Mouse (Mus musculus) retina, adult 2 months (tissue): ENCODE results near the gene Myo6.

ENCODE experiments used
- DNase-seq: peaks from one replicate; pipeline ENCODE4 v3.0.0-alpha.2; 2012; ENCODE audit warnings: low read depth, low spot score

Gene Myo6

DNA sequence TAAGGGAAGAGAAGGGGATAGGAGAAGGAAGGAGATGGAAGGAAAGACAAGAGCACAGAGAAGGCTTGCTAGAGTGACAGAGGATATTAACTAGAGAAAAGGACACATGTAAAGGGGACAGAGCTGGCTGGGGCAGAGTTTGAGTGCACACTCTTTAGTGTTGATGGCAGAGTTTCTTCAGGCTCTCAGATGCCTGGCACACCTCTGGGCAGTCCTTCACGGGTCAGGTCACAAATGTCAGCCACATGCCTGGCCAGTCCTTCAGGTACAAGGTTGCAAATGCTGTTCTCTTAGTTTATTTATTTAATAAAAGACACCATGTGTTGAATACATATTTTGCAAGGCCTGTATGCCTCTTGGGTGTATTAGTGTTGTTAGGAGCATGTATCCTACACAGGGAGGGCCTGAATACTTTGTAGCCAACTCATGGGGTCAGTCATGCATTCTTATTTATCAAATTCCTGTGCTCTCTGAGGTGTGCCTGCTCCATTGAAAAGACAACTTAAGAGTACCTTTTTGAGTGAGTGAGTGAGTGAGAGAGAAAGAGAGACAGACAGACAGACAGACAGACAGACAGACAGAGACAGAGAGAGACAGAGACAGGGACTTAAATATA lies 72.5 kb downstream of the Myo6 start:
- DNase-seq, result no peak

DNA sequence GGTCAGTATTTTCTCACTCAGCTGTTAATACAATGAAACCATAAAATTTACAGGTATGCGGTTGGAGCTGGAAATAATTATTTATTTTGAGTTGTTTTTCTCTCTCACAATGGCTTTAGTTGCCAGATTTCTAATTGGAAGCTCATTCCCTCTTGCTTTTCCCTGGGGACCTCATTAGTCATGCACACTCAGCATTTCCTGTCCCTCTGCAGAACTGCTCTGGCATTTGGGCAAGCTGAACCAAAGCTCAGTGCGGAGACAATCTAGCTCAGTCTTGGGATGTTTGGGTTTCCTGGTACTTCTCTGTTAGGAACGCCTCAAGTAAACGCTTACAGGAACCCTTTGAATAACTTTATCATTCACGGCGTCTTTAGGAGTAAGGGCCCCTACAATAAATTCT lies 76.9 kb downstream of the Myo6 start:
- no peak for DNase-seq

DNA sequence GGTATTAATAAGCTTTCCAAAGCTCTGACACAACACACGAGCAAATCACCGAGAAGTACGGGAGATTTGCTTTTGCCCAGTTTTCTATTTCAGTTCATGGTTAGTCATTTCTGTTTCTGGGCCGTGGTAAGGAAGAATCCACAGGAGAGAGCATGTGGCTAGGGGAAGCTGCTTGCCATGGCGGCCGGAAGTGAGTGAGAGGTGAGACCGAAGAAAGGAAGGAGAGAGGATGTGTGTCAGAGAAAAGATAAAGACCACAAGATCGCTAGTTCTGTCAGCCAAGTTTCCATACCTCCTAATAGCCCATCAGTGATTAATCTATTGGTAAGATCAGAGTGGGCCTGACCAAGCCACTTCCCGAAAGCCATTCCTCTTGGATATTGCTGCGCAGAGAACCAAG lies 87.3 kb downstream of the Myo6 start:
- DNase-seq, result no peak

DNA sequence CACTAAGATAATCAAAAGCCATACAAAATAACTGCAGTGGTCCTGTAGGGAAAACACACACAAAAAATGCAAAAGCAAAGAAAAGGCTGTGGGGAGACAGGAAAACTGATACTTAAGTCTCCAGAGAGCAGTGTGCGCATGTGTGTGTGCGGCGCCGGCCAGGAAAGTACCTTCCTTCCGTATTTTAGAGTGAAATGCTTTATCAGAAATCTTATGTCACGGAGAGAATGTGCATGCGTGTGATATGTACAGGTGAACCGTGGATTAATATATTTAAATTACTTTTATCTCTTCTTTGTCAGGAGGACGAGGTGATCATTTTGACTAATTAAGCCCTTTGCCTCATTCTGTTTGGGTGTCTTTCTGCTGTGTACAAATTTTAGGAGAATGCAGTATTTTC lies 88.4 kb downstream of the Myo6 start:
- DNase-seq, result no peak

DNA sequence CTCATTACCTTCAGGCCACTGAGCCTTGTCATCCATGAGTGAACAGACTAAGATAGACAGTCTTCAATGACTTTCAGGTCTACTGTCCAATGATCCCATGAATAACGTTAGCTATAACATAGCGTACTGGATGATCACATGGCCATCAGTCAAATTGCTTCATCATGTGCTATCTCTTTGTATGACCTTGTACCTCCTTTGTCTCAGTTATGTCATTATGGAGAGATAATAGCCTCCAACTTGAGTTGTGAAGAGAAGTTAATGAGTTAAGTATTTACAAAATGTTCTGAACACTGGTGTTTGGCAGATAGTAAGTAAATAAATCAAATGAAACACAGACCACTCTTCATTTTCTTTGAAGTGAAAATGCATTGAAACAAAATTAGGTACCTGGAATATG lies 91.7 kb downstream of the Myo6 start:
- no peak for DNase-seq

DNA sequence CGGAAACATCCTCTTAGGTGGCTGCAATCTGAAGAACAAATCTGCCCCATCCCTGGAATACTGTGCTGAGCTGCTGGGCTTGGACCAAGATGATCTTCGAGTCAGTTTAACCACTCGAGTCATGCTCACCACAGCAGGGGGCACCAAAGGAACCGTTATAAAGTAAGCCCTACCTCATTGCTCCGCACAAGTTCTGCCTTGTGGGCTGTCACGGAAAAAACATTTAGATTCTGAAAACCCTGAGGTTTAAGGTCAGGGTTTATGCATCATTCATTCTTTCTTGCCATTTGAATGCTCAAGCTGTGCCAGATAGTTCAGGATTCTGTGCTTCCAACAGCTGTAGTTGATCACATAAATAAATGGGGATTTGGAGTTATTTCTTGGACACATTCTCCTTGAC lies 93.6 kb downstream of the Myo6 start:
- no peak for DNase-seq

DNA sequence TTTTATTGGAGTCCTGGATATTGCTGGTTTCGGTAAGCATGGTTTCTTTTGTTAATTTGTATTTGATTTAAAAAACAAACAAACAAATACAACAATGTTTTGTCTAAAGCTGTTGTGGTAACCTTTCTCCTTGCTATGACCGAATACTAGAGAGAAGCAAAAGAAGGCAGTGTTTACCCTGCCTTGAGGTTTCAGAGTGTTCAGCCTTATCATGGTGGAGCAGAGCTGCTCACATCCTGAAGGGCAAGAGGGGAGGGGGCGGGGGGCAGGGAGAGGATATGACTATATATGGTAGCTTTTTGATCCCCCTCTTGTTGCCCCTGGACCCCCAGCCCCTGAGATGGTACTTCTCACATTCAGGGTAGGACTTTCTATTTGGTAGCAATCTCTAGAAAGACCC lies 96.1 kb downstream of the Myo6 start:
- no peak for DNase-seq

DNA sequence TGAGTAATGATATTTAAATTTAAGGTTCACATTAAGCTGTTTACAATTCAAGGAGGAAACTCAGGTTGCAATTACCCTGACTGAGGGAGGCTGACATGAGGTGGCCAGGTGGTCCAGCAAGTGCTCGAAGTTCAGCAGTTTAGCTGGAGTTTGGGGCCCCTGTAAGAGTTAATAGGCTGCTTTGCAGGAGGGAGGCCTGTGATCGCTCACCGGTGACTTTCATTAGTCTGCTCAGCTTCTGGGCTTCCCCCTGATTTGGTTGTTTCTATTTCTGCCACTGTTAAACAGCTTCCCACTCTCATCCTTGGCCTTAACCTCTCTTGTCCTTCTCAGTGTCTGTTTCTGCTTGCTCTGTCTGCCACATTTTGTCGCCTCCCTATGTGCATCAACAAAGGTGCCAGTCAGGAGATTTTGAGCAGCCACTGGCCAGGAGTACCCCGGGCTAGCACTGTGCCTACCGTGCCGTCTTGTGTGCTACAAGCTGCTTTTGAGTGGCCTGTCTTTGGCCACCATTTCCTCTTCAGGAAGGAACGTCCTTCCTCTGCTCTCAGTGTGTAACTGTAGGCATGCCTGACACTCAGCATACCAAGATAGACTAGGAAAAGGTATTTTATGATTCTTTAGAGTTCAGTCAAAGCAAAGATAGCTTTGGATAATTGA lies 97.7 kb downstream of the Myo6 start:
- no peak for DNase-seq

DNA sequence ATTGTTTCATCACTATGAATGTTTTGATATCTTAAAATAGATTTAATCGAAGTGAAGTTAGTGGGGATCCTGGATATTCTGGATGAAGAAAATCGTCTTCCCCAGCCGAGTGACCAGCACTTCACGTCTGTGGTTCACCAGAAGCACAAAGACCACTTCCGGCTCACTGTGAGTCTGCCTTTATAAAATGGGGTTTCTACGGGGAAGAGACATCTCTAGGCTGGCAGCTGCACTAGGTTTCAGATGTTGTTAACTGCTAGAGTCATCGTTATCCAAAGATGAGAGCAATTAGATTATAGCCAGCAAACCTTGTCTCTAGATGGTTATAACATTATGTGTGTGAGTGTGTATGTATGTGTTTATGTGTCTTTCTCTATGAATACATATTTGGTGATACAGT lies 101.3 kb downstream of the Myo6 start:
- no peak for DNase-seq

DNA sequence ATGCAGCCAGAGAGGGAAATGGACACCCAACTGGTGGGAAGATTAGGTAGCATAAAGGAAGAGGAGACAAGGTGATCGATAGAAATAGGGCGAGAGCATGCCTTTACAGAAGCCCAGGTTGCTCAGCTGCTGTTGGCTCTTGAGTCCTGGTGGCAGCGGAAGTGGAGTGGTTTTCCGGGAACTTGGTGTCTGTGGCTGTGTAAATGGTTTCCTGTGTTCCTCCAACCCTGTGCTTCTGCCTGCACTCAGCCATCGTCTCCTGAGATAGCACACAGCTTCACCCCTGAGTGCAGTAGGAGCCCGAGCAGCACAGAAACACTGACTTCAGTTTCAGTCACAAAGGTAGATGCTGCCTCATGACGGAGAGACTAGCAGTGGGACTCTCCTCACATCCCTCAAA lies 101.7 kb downstream of the Myo6 start:
- DNase-seq, result no peak

DNA sequence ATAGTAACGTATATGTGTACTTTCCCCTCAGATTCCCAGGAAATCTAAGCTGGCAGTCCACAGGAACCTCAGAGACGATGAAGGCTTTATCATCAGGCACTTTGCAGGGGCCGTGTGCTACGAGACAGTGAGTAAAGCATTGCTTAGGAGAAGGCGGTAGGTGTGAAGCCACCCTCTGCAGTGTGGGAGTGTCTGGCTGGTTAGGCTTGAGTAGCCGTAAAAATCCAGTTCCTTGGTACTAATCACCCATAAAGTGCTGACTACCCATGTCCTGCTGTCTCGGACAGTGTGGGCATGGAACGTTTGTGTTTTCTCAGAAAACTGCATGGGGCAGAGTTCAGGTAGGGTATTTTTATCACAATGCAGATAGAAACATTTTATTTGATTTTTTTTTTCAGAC lies 104.8 kb downstream of the Myo6 start:
- DNase-seq, result no peak

DNA sequence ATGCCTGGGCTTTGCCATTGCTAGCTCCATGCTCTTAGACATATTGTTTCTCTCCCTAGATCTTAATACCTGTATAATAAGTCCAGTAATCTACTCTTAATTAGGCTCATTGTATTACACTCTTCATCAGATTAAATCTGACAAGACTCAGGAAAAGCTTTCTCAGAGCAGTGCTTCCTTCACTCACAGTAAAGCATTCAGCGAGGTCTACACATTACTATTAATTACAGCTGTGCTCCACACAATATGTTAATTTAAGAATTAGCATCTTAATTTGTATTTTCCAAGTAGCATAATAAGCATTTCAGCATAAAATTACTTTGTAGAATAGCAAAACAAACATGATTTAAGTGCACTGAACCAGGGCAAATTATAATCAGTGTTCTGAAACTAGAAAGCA lies 108.1 kb downstream of the Myo6 start:
- no peak for DNase-seq

DNA sequence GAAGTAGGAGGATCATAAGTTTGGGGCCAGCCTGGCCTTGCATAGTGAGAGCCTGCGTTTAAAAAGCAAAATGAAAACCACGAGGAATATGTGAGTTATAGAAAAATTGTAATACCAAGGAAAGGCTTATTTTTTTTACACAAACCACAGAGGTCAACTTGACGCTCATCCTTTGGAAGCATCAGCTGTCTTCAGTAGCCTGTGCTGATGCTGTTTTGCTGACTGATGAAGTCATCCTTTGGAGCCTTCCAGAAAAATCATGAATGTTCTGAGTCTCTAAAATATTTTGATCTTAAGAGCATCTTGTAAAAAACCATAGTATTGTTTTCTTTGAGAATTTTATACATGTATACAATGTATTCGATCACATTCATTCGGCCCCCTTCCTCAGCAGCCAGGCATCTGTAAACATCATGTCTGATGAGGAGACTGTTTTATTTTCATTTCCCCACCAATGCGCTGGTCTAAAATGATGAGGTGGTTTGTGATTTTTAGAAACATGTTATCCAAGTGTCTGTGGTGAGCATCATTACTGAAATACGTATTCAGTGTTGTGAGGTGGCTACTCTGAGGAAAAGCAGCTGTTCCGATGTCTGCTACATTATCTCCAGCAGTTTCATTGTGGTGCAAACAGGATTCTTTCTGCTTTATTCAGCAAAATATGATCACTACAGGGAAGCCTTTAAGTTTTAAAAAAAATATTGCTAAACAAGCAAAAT lies 110.4 kb downstream of the Myo6 start:
- DNase-seq, result no peak

DNA sequence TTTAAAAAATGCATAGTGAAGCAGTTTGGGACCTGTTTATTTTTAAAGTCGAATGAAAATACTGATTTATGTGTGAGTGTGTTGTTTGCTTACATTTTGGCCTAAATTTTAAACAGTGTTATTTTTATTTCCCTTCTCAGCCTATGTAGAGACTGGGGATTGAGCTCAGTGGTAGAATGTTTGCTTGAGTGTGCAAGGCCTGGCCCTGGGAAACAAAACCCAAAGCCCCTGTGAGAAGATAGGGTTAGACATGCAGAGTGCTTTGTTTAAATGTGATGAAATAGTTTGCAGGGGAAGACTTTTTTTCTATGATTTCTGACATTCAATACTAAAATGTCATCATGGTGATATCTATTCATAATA lies 110.9 kb downstream of the Myo6 start:
- DNase-seq, result no peak

DNA sequence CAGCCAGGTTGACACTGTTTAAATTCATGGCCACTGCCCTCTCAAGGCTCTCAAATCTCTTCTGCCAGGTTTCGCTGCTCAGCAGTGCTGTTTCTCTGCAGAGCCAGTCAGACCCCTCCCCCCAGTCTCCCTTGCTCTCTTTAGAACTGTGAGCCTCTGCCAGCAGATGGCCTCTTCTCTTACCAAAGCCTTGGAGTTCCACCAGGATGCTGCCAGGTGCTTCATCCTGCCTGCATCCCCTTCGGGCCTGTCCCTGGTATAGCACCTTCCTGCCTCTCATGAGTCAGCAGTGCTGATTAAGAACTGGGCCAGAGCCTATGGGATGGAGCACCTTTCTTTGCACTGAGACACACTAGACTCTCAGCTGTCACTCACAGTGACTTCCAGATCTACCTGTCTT lies 112.3 kb downstream of the Myo6 start:
- DNase-seq, result no peak

DNA sequence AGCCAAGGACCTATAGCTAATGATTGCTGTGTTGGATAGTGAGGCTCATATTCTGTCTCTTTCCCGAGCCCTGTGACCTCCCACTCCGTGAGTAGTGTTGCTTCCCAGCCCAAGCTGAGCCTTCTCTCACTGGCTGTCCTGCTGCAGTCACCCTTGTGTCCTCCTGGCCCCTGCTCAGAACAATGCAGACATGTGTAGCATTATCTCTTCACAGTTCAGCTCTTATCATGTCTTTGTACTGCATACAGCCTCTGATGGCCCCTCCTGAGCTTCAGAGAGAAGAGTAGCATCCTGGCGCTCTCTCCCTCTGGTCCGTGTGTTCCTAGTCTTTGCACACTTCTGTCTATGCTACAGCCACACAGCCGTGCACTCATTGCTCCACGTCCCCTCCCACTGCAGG lies 112.9 kb downstream of the Myo6 start:
- no peak for DNase-seq

DNA sequence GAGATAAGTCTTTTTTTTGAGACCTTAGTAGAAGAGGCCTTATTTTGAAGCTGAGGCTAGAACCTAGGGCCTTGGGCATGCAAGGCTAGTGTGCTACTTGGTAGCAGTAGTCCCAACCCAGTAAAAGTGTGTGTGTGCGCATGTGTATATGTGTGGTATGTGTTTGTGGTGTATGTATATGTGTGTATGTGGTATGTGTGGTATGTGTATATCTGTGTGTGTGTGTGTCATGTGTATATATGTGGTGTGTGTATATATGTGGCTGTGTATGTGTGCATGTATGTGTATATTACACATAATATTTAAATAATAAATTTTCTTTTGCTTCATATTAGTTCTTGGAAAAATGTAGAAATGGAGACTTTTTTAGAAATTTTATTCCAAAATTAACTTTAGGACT lies 115.9 kb downstream of the Myo6 start:
- no peak for DNase-seq

DNA sequence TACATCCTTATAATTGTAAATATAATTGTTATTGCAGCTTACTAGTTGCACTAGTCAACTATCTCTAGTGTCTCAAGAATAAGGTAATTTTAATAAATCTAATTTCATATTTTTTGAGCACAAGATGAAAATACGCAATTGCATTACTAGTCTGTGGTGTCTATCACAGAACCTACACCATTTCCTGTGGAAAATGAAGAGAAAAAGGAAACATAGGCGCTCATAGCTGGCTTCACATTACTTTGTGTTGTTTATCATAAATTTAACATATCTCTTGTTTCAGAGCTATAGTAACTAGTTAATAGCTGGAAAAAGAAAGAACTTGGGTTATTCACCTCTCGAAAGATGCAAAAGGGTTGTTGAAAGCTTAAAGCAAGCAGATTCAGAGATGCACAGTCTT lies 117.6 kb downstream of the Myo6 start:
- DNase-seq, result no peak

DNA sequence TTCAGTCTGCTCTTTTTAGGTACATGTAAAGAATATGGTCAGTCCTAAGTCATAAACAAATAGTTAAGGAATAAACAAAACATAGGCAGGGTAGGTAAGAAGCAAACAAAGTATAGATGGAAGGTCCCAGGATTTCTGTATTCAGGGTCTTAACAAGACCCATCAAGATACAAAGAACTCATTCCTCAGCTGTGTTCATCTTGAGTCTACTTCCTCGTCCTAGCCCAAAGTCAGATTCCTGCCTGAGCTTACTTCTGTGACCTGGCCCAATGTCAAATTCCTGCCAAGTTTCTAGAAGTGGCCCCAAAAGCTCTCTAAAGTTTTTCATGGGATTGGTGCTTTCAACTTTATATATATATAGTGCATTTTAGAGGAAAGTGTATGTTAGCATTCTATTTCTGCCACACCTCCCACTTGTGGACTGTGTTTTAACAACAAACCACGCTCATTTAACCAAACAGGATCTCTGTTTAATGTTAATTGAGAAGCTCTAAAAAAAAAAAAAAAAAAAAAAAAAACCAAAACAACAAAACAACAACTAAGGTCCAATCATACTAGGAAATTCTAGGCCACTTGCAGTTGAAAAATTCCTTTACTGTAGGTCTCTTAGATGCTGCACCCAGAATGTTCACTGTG lies 119.8 kb downstream of the Myo6 start:
- no peak for DNase-seq

DNA sequence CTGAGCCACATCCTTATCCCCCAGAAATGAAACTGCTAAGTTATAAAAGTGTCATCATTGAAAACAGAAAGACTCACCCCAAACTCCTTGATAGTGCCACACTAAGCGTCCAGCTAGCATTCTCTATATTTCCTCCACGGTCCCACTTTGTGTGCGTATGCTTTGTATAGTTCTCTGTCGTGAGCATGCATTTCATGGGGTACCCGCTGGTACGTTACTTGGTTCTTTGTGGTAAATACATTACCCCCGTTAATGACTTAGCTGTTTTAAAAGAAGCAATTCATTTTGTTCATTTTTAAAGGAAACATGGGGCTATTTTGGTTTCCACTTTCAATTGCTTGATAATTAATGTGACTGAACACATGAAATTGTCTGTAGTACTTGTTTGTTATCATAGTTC lies 122.0 kb downstream of the Myo6 start:
- DNase-seq, result no peak

DNA sequence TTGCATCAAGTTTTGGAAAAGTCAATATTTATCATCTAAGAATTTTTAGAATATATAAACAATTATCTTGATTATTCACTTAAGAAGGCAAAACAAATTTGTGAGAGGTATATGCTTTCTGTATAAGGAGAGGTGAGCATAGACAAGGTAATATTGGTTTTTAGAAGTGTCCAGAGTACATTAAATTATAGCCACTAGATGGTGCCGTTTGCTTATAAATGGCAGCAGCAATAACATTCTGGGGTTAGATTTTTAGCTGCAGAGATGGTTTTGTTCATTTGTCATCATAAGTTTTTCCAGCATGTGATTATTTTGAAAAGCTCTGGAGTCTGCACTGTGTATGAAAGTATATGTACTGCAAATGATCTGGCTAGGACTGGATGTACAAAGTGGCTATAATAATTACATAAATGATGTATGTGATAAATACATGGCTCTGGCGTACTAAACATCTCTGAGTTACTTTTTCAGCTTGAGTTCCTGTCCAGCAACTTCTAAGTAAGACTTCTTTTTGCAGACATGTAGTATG lies 128.3 kb downstream of the Myo6 start:
- no peak for DNase-seq

DNA sequence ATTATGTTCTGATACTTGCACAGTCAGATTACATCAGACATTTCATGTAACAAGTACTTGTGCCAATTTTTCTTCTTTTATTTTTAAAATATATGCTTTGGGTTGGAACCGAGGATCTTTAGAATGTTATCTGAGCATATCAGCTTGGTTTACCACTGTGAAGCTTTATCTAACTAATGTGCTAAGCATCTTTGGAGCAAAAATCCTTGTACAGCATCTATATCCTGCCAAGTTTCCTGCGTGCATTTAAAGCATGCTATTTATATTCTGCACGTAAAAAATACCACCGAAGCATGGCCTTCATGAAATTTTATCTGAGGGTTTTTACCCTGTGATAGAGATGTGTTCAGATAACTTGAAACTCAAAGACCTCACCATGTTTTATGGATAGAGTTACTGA lies 131.3 kb downstream of the Myo6 start:
- DNase-seq, result no peak

DNA sequence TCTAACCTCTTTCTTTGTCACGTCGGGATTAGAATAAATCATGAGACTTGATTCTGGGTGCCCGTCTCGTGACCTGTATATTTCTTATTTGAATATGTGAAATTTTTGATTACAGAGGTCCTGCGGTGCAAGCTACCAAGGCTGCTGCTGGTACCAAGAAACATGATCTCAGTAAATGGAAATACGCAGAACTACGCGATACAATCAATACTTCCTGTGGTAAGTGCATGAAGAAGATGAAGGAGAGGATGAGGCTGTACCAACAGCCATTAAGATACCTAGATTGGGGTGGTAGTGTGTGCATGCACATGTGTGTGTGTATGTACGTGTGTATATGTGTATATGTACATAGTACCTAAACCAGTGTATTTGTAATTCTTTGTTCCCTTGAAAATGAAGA lies 134.2 kb downstream of the Myo6 start:
- DNase-seq, result no peak
